Mouse (Mus musculus): Measurements from ENCODE around the gene Abca3. TPM values are rescaled to one million over a fixed set of nuclear protein-coding genes. Genes with fewer than 3 reads are reported as not detected.
A peak's percentile ranks its signal among the peaks of the same experiment; 100 is the strongest.

The Abca3 gene
- total RNA-seq, 1 experiment = 11.5 TPM

DNA sequence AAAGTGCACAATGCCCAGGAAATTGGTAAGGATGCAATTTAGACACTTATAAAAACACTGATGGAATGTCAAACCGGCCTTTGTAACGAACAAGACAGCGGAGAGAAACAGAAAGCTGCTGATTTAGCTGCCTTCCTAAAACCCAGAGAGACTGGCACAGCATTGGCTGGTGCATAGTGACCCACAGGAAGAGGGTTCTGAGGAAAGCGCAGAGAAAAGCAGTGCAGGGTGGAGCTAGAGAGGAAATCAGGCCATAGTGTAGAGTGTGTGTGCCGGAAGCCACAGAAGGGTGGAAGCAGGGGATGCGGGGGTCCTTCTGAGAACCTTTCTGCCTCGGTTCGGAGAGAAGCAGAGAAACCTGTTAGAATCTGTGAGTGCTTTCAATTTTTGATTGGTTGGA, 7.1 kb upstream of the Abca3 start:
- Histone ChIP-seq H3K4me1 (ENCODE audit: control insufficient read depth in 2 of 2, insufficient read depth in 2 of 2, low read length in 2 of 2, poor library complexity in 1 of 2) (no peaks in the 10 kb centered on the region), H3K27ac (ENCODE audit: insufficient read depth, low read depth, low read length, poor library complexity, severe bottlenecking) (no peak overlapping the region), H3K36me3 (ENCODE audit: control insufficient read depth, insufficient read depth, low read length, poor library complexity, severe bottlenecking) (no peaks in the 10 kb centered on the region), H3K9ac (ENCODE audit: insufficient read depth, low read depth, low read length, poor library complexity, severe bottlenecking) (no peak overlapping the region), H3K4me3 (ENCODE audit: insufficient read depth in 1 of 2, low read depth in 1 of 2, low read length in 2 of 2, poor library complexity in 1 of 2, severe bottlenecking in 1 of 2) (no peak overlapping the region), H3K9me3 (ENCODE audit: control insufficient read depth, insufficient read depth, low read depth, low read length) (no peaks in the 10 kb centered on the region)
- DNase-seq (ENCODE audit: low read depth, low spot score) = no peak
- no peak for TF ChIP-seq HCFC1 (IDR thresholded peaks at IDR 0.05; ENCODE audit: borderline replicate concordance, insufficient read depth, low read length)
- TF ChIP-seq CHD2 (IDR thresholded peaks at IDR 0.05; ENCODE audit: low read depth, low read length) = no peak
- no peak for TF ChIP-seq MAFK (IDR thresholded peaks at IDR 0.05; ENCODE audit: insufficient read depth, low read depth, low read length)
- TF ChIP-seq ZNF384 (IDR thresholded peaks at IDR 0.05; ENCODE audit: low read depth, low read length) = no peak
- TF ChIP-seq ZC3H11A (IDR thresholded peaks at IDR 0.05; ENCODE audit: borderline replicate concordance, low read depth, low read length) = no peak
- in situ Hi-C loops (cut with MboI; ENCODE audit: low sequenced_read_pairs in 2 of 2, unreplicated experiment in 2 of 2) = no loop called here

DNA sequence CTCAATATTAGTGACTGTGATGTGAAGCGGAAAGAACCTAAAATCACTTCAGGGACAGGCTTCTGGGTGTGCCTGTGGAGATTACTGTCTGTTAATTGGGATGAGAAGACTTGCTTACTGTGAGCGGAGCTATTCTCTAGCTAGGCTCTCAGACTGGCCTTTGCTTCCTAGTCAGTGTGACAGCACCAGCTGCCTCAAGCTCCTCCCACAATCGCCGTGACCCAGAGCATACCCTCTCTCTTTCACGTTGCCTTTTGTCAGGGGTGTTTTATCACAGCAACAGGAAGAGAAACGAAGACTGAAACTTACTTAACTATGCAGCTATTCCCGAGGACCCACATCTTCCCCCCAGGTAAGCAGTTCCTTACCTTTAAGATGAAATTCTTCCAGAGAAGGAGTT, 4.9 kb upstream of the Abca3 start:
- no peak for TF ChIP-seq CHD2 (IDR thresholded peaks at IDR 0.05; ENCODE audit: low read depth, low read length)
- TF ChIP-seq ZNF384 (IDR thresholded peaks at IDR 0.05; ENCODE audit: low read depth, low read length) = no peak
- Histone ChIP-seq H3K9me3 (ENCODE audit: control insufficient read depth, insufficient read depth, low read depth, low read length) (no peaks in the 10 kb centered on the region), H3K27ac (ENCODE audit: insufficient read depth, low read depth, low read length, poor library complexity, severe bottlenecking) (no peak overlapping the region), H3K4me1 (ENCODE audit: control insufficient read depth in 2 of 2, insufficient read depth in 2 of 2, low read length in 2 of 2, poor library complexity in 1 of 2) (no peaks in the 10 kb centered on the region), H3K4me3 (ENCODE audit: insufficient read depth in 1 of 2, low read depth in 1 of 2, low read length in 2 of 2, poor library complexity in 1 of 2, severe bottlenecking in 1 of 2) (no peak overlapping the region), H3K36me3 (ENCODE audit: control insufficient read depth, insufficient read depth, low read length, poor library complexity, severe bottlenecking) (no peaks in the 10 kb centered on the region), H3K9ac (ENCODE audit: insufficient read depth, low read depth, low read length, poor library complexity, severe bottlenecking) (no peak overlapping the region)
- no peak for DNase-seq (ENCODE audit: low read depth, low spot score)
- in situ Hi-C loops (cut with MboI; ENCODE audit: low sequenced_read_pairs in 2 of 2, unreplicated experiment in 2 of 2) = no loop called here

DNA sequence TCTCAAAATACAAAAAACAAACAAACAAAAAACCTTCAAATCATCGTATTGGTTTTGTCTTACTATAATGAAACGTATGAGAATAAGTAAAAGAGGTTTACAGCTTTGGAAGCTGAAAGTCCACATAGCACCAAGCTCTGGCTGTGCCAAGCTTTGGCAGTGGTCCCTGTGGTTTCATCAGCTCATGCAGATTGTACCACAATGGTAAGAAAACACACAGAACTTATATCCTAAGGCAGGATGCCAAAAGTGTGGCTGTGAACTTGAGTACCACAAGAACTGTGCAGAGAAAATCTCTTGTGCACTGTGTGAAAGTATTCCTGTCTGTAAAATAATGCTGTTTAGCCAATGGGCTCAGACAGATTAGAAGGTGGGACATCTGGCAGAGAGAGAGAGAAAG, 2.6 kb upstream of the Abca3 start:
- no peaks in the 10 kb centered on the region for H3K36me3 ChIP-seq (ENCODE audit: control insufficient read depth, insufficient read depth, low read length, poor library complexity, severe bottlenecking)
- no peak for TF ChIP-seq ZC3H11A (IDR thresholded peaks at IDR 0.05; ENCODE audit: borderline replicate concordance, low read depth, low read length)
- TF ChIP-seq ZNF384 (IDR thresholded peaks at IDR 0.05; ENCODE audit: low read depth, low read length) = no peak
- TF ChIP-seq HCFC1 (IDR thresholded peaks at IDR 0.05; ENCODE audit: borderline replicate concordance, insufficient read depth, low read length) = no peak
- TF ChIP-seq CHD2 (IDR thresholded peaks at IDR 0.05; ENCODE audit: low read depth, low read length) = no peak
- TF ChIP-seq MAFK (IDR thresholded peaks at IDR 0.05; ENCODE audit: insufficient read depth, low read depth, low read length) = no peak
- no peak overlapping the region for H3K27ac ChIP-seq (ENCODE audit: insufficient read depth, low read depth, low read length, poor library complexity, severe bottlenecking)
- in situ Hi-C loops (cut with MboI; ENCODE audit: low sequenced_read_pairs in 2 of 2, unreplicated experiment in 2 of 2) = no loop called here
- H3K9ac ChIP-seq (ENCODE audit: insufficient read depth, low read depth, low read length, poor library complexity, severe bottlenecking) = no peak overlapping the region
- no peak for DNase-seq (ENCODE audit: low read depth, low spot score)
- H3K4me1 ChIP-seq (ENCODE audit: control insufficient read depth in 2 of 2, insufficient read depth in 2 of 2, low read length in 2 of 2, poor library complexity in 1 of 2) = peaks cover 0 to 2% of the 10 kb centered on the region in 2 experiments; a peak in 1 of 4 replicates
- no peak overlapping the region for H3K4me3 ChIP-seq (ENCODE audit: insufficient read depth in 1 of 2, low read depth in 1 of 2, low read length in 2 of 2, poor library complexity in 1 of 2, severe bottlenecking in 1 of 2)
- H3K9me3 ChIP-seq (ENCODE audit: control insufficient read depth, insufficient read depth, low read depth, low read length) = no peaks in the 10 kb centered on the region

DNA sequence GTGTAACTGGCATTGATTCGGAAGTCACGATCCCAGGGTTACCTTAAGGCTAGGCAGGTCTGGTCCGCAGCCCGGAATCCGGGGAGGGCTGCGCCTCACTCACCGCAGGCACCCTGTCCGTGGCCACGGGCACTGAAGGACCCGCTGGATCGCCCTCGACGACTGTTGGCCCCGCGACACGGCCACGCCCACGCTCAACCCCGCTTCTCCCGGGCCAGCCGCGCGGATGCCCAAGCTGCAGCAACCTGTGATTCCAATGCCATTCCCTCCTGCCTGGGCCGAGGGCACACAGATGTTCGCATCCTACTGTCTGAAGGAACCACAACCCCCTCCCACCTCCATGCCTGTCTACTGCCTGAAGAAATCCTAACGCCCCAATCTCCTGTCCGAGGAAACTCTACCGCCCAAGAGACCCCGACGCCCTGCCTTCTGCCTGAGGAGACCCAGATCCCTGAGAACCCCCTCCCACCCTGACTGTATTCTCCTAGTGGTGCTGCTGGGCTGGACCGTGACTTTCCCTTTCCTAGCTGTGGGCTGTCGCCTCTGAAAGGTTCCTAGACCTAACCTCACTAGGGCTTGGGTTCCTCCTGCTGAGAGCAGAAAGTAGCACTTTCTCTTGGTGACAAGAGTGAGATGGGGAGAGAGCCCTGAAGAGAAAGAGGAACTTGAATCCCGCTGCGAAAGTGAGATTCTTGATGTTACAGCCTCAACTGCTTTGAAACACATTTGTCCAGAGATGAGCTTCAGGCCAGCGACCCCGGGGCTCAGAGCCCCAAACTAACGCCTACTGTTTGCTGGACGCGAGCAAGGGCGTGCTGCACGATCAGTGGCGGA, 607 bp upstream of the Abca3 start, which contains the start of gene Abca17:
TSS of gene Abca17 (minus strand) at position 143 of the 834 bp plus-strand sequence.
- H3K9ac ChIP-seq (ENCODE audit: insufficient read depth, low read depth, low read length, poor library complexity, severe bottlenecking) = peak within 1 kb of the TSS; percentile 72; the same call in 1 of the 2 replicates
- peaks cover 0 to 2% of the 10 kb centered on the region in 2 experiments; a peak in 1 of 4 replicates for H3K4me1 ChIP-seq (ENCODE audit: control insufficient read depth in 2 of 2, insufficient read depth in 2 of 2, low read length in 2 of 2, poor library complexity in 1 of 2)
- H3K27ac ChIP-seq (ENCODE audit: insufficient read depth, low read depth, low read length, poor library complexity, severe bottlenecking) = no peak within 1 kb of the TSS
- H3K9me3 ChIP-seq (ENCODE audit: control insufficient read depth, insufficient read depth, low read depth, low read length) = no peaks in the 10 kb centered on the region
- in situ Hi-C loops (cut with MboI; ENCODE audit: low sequenced_read_pairs in 2 of 2, unreplicated experiment in 2 of 2) = no loop called here
- DNase-seq (ENCODE audit: low read depth, low spot score) = peak; percentile 26
- peak within 1 kb of the TSS; percentile 75 to 81 for H3K4me3 ChIP-seq (ENCODE audit: insufficient read depth in 1 of 2, low read depth in 1 of 2, low read length in 2 of 2, poor library complexity in 1 of 2, severe bottlenecking in 1 of 2)
- no peaks in the 10 kb centered on the region for H3K36me3 ChIP-seq (ENCODE audit: control insufficient read depth, insufficient read depth, low read length, poor library complexity, severe bottlenecking)
- TF ChIP-seq CHD2 (IDR thresholded peaks at IDR 0.05; ENCODE audit: low read depth, low read length) (no peak), HCFC1 (IDR thresholded peaks at IDR 0.05; ENCODE audit: borderline replicate concordance, insufficient read depth, low read length) (no peak), MAFK (IDR thresholded peaks at IDR 0.05; ENCODE audit: insufficient read depth, low read depth, low read length) (no peak), ZNF384 (IDR thresholded peaks at IDR 0.05; ENCODE audit: low read depth, low read length) (no peak), ZC3H11A (IDR thresholded peaks at IDR 0.05; ENCODE audit: borderline replicate concordance, low read depth, low read length) (no peak)

Data from ES-E14 (cell line).